ENCODE assay signal across 8 mouse cellular contexts in genomic region chr3:90387483-90387882, GRCm38 (mm10). TPM values are rescaled to one million over a fixed set of nuclear protein-coding genes. Genes with fewer than 3 reads are reported as not detected.
DNase-seq lines count a peak whose midpoint lies in the region; ATAC-seq and TF ChIP-seq lines count a peak whose summit lies in the region.

No protein-coding gene starts in this region.

- peak overlapping the region; percentile 71 for H3K4me3 ChIP-seq in hindbrain, postnatal 0 days (ENCODE audit: low read length)
- H3K4me3 ChIP-seq in lung, embryonic 16.5 days (ENCODE audit: low read length), result peak overlapping the region; percentile 59
- no peak overlapping the region for H3K4me3 ChIP-seq in liver, embryonic 11.5 days (ENCODE audit: low read depth, low read length)
- no peak overlapping the region for H3K4me3 ChIP-seq in thymus, adult 2 months (ENCODE audit: control insufficient read depth, insufficient read depth, low read length)

- H3K36me3 ChIP-seq in hindbrain, postnatal 0 days (ENCODE audit: insufficient read depth, low read length), result peaks cover 20% of the 10 kb centered on the region
- peaks cover 12% of the 10 kb centered on the region for H3K36me3 ChIP-seq in lung, embryonic 16.5 days (ENCODE audit: control insufficient read depth, insufficient read depth, low read length)
- H3K36me3 ChIP-seq in liver, embryonic 11.5 days (ENCODE audit: control insufficient read depth, insufficient read depth, low read length), result peaks cover 11% of the 10 kb centered on the region
- H3K36me3 ChIP-seq in thymus, adult 2 months (ENCODE audit: control insufficient read depth, insufficient read depth, low read length), result peaks cover 6% of the 10 kb centered on the region

- no peaks in the 10 kb centered on the region for H3K27me3 ChIP-seq in hindbrain, postnatal 0 days (ENCODE audit: insufficient read depth, low read length)
- H3K27me3 ChIP-seq in lung, embryonic 16.5 days (ENCODE audit: control insufficient read depth, insufficient read depth, low read depth, low read length), result no peaks in the 10 kb centered on the region
- peaks cover 24% of the 10 kb centered on the region for H3K27me3 ChIP-seq in liver, embryonic 11.5 days (replicated peaks; ENCODE audit: control insufficient read depth, insufficient read depth, low read length)
- no peaks in the 10 kb centered on the region; the same call in 1 of the 2 replicates for H3K27me3 ChIP-seq in thymus, adult 2 months (ENCODE audit: control insufficient read depth, insufficient read depth, low read length)

- peak overlapping the region; percentile 90 for H3K4me2 ChIP-seq in hindbrain, postnatal 0 days (ENCODE audit: low read depth, low read length)
- H3K4me2 ChIP-seq in lung, embryonic 16.5 days (ENCODE audit: low read depth, low read length), result peak overlapping the region; percentile 88
- H3K4me2 ChIP-seq in liver, embryonic 11.5 days, result no peak overlapping the region

- H3K27ac ChIP-seq in hindbrain, postnatal 0 days, result peak overlapping the region; percentile 32; the same call in 1 of the 2 replicates
- 0 out of 2 replicates have a peak overlapping the region, but pooled peaks have one; percentile 12 for H3K27ac ChIP-seq in lung, embryonic 16.5 days (ENCODE audit: low read length)
- H3K27ac ChIP-seq in liver, embryonic 11.5 days (ENCODE audit: low read depth, low read length), result no peak overlapping the region
- no peak overlapping the region for H3K27ac ChIP-seq in thymus, adult 2 months (ENCODE audit: control insufficient read depth, insufficient read depth, low read length)

- peak overlapping the region; percentile 92; the same call in 1 of the 2 replicates for H3K9ac ChIP-seq in hindbrain, postnatal 0 days (replicated peaks; ENCODE audit: low read length)
- H3K9ac ChIP-seq in lung, embryonic 16.5 days (ENCODE audit: low read length), result no peak overlapping the region
- H3K9ac ChIP-seq in liver, embryonic 11.5 days (ENCODE audit: low read depth, low read length), result no peak overlapping the region

- H3K9me3 ChIP-seq in hindbrain, postnatal 0 days (ENCODE audit: low read length), result no peaks in the 10 kb centered on the region
- H3K9me3 ChIP-seq in lung, embryonic 16.5 days (ENCODE audit: control insufficient read depth, low read length), result no peaks in the 10 kb centered on the region
- no peaks in the 10 kb centered on the region for H3K9me3 ChIP-seq in liver, embryonic 11.5 days (ENCODE audit: control insufficient read depth, low read length)

- ATAC-seq in frontal cortex, adult (ENCODE audit: low TSS enrichment), result no peak
- no peak for ATAC-seq in hindbrain, postnatal 0 days
- ATAC-seq in lung, embryonic 16.5 days (ENCODE audit: low read depth), result peak; percentile 6; the same call in 1 of the 2 replicates
- ATAC-seq in liver, embryonic 11.5 days (replicated peaks; ENCODE audit: low FRiP score), result no peak

- WGBS in hindbrain, postnatal 0 days, result 31% methylated on average over 11 of the region's 11 CpGs
- 23% methylated on average over 11 of the region's 11 CpGs for WGBS in lung, embryonic 16.5 days
- WGBS in liver, embryonic 11.5 days, result 74% methylated on average over 11 of the region's 11 CpGs
- 45% methylated on average over 11 of the region's 11 CpGs for WGBS in thymus, adult 2 months

- no peak for TF ChIP-seq POLR2A in thymus, adult 2 months (IDR thresholded peaks at IDR 0.05; ENCODE audit: control insufficient read depth, extremely low read depth, insufficient read depth, low read length, poor library complexity)

- peak; percentile 34 to 42 for DNase-seq in frontal cortex, postnatal 10 days (ENCODE audit: low spot score in 2 of 2)
- DNase-seq in urinary bladder, postnatal 14 days (ENCODE audit: low spot score), result peak; percentile 36
- no peak for DNase-seq in urinary bladder, postnatal 10 days (ENCODE audit: low spot score)
- DNase-seq in hindbrain, postnatal 0 days (ENCODE audit: low spot score), result peak; percentile 57
- no peak for DNase-seq in liver, embryonic 11.5 days (ENCODE audit: low spot score)
- no peak for DNase-seq in thymus, adult 2 months

- TF ChIP-seq CTCF in hindbrain, postnatal 0 days (IDR thresholded peaks at IDR 0.05; ENCODE audit: low read depth), result peak; percentile 26; the same call in 1 of the 2 replicates
- no peak for TF ChIP-seq CTCF in thymus, adult 2 months (IDR thresholded peaks at IDR 0.05; ENCODE audit: borderline replicate concordance, control insufficient read depth, extremely low read depth, insufficient read depth, low read length, poor library complexity)

- H3K4me1 ChIP-seq in hindbrain, postnatal 0 days (ENCODE audit: insufficient read depth, low read length), result peaks cover 23% of the 10 kb centered on the region
- H3K4me1 ChIP-seq in lung, embryonic 16.5 days (replicated peaks; ENCODE audit: control insufficient read depth, insufficient read depth, low read length), result peaks cover 34% of the 10 kb centered on the region
- peaks cover 13% of the 10 kb centered on the region for H3K4me1 ChIP-seq in liver, embryonic 11.5 days (replicated peaks; ENCODE audit: control insufficient read depth, insufficient read depth, low read length)
- H3K4me1 ChIP-seq in thymus, adult 2 months (replicated peaks; ENCODE audit: control insufficient read depth, insufficient read depth, low read length), result no peaks in the 10 kb centered on the region

RNA-seq across cellular contexts. Expression of gene Slc27a3, which starts 2.3 kb away (rescaled TPM):
- total RNA-seq in hindbrain, postnatal 0 days (2014; rRNA removed), result 85.1 and 87.2 TPM in 2 replicates
- 28.3 and 30.3 TPM in 2 replicates for polyA plus RNA-seq in hindbrain, postnatal 0 days (2015; fragmentation: Nextera tagmentation; extraction: Ambion mirVana)
- 20.7 and 21.7 TPM in 2 replicates for polyA plus RNA-seq in lung, embryonic 16.5 days (2015; fragmentation: Nextera tagmentation; extraction: Ambion mirVana)
- 6.4 and 6.7 TPM in 2 replicates for polyA plus RNA-seq in liver, embryonic 11.5 days (2014; fragmentation: Nextera tagmentation; extraction: Ambion mirVana)
- 15.0 and 21.2 TPM in 2 replicates for polyA plus RNA-seq in thymus, adult 2 months (2012; rRNA removed)

RNA-seq across cellular contexts. Expression of gene Ints3, which starts 45.9 kb away (rescaled TPM):
- total RNA-seq in hindbrain, postnatal 0 days (2014; rRNA removed), result 58.1 and 71.7 TPM in 2 replicates
- 19.9 and 20.4 TPM in 2 replicates for polyA plus RNA-seq in hindbrain, postnatal 0 days (2015; fragmentation: Nextera tagmentation; extraction: Ambion mirVana)
- polyA plus RNA-seq in lung, embryonic 16.5 days (2015; fragmentation: Nextera tagmentation; extraction: Ambion mirVana), result 28.7 and 28.8 TPM in 2 replicates
- 34.0 and 35.2 TPM in 2 replicates for polyA plus RNA-seq in liver, embryonic 11.5 days (2014; fragmentation: Nextera tagmentation; extraction: Ambion mirVana)
- polyA plus RNA-seq in thymus, adult 2 months (2012; rRNA removed), result 46.2 and 47.4 TPM in 2 replicates

Comparison
In these comparisons a context has a peak if more than half of its experiments do, and no peak if none do; other contexts are left out.
1. DNase-seq: peak in frontal cortex, postnatal 10 days (2 of 2), urinary bladder, postnatal 14 days (single experiment) and hindbrain, postnatal 0 days (single experiment); none in urinary bladder, postnatal 10 days (single experiment), liver, embryonic 11.5 days (single experiment) and thymus, adult 2 months (single experiment).
2. H3K27ac ChIP-seq: peak in hindbrain, postnatal 0 days (single experiment) and lung, embryonic 16.5 days (single experiment); none in liver, embryonic 11.5 days (single experiment) and thymus, adult 2 months (single experiment).
3. H3K4me3 ChIP-seq: peak in hindbrain, postnatal 0 days (single experiment) and lung, embryonic 16.5 days (single experiment); none in liver, embryonic 11.5 days (single experiment) and thymus, adult 2 months (single experiment).